Mouse (Mus musculus) olfactory bulb, adult 2 months (tissue): ENCODE data around the gene Tnni3k.

Source experiments
- CTCF ChIP-seq: fragments of 200-500 bp; IDR thresholded peaks from 2 replicates; pipeline ENCODE4 v1.5.1; 2012; ENCODE audit warnings: low read depth, mild to moderate bottlenecking, low read length, moderate library complexity; ENCODE audit not compliant: insufficient read depth
- POLR2A ChIP-seq: fragments of 200-500 bp; IDR thresholded peaks from 2 replicates; pipeline ENCODE4 v1.6.1; 2012; ENCODE audit warnings: mild to moderate bottlenecking, low read depth, low read length, moderate library complexity; ENCODE audit not compliant: insufficient read depth

- TF ChIP-seq POLR2A, result no peak
- TF ChIP-seq CTCF, result no peak
These were observed 170.2 kb downstream of the Tnni3k start for GRCm38 (mm10) chr3:154885048-154885447.
